Mouse (Mus musculus) common myeloid progenitor, adult 5-6 weeks (primary cell): ENCODE measurements around the gene Sema4c. TPM values are rescaled to one million over a fixed set of nuclear protein-coding genes. Genes with fewer than 3 reads are reported as not detected.
"Not testable (repeated sequence)": the region's sequence is repeated elsewhere in the genome, so short reads cannot be mapped to it uniquely, and the experiment has no call there.

ENCODE experiments used
- ATAC-seq: replicated peaks from 2 replicates; pipeline ENCODE4 v1.8.0; 2016; ENCODE audit warnings: low read depth, mild to moderate bottlenecking, moderate TSS enrichment, inconsistent platforms; ENCODE audit not compliant: poor library complexity, severe bottlenecking
- total RNA-seq: library from RNA; stranded (forward); fragments of 200-1000, 187-1606 nt; gene quantifications from 2 replicates; pipeline ENCODE4 v1.2.3, GENCODE M21; 2017

Gene Sema4c
- total RNA-seq, 1 experiment from 2014 or later, result 2.6 TPM

DNA sequence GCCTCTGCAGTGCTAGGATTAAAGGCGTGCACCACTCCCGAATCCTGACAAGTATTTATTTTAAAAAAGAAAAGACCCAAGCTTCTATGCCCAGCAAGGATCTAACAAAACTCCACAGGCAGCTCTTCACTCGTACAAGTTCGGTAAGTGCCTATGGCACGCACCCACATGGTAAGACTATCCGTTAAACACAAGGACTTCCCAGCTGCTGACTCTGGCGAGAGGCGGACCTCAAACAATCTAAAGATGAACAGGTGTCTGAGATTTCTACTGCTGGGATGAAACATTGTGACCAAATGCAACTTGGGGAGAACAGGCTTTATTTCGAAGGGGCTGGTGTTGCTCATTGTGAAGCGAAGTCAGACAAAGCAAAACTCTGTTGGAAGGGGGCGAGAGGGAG is 18.0 kb downstream of the Sema4c start:
- no peak for ATAC-seq

GRCm38 (mm10) chr1:36539186-36539585 is 19.0 kb downstream of the Sema4c start, which contains the start of gene Gm42417:
Gene Gm42417 (minus strand): TSS chr1:36539429.
- no peak for ATAC-seq

DNA sequence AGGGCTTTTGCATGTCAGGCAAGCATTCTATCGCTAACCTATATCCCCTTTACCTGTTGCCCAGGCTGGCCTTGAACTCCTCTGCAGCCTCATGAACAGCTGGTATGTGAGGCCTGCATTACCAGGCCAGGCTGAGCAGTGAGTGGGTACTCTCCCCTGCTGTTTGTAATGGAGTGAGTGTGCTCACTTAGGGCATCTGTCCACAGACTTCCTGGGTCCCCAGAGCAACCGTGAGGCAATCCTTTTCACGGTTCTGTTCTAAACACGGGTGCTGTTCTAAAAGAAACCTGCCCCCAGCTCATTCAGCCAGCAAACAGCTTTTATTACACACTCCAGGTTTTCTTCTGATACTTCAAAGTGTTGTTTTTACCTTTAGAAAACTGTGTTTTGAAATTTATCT is 19.4 kb downstream of the Sema4c start:
- ATAC-seq, result no peak

DNA sequence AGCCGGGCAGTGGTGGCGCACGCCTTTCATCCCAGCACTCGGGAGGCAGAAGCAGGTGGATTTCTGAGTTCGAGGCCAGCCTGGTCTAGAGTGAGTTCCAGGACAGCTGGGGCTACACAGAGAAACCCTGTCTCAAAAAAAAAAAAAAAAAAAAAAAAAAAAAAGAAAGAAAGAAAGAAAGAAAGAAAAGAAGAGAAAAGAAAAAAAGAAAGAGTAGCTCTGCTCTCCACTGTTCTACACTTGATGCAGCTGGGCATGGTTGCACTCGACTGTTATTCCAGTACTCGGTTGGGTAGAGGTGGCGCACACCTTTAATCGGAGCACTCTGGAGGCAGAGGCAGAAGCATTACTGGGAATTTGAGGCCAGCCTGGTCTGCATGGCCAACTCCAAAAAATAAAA is 21.4 kb downstream of the Sema4c start, which contains the start of gene Ankrd23:
Gene Ankrd23, minus strand, starts transcription at position 101 of the 400 bp plus-strand sequence.
- ATAC-seq, result not testable (repeated sequence)

DNA sequence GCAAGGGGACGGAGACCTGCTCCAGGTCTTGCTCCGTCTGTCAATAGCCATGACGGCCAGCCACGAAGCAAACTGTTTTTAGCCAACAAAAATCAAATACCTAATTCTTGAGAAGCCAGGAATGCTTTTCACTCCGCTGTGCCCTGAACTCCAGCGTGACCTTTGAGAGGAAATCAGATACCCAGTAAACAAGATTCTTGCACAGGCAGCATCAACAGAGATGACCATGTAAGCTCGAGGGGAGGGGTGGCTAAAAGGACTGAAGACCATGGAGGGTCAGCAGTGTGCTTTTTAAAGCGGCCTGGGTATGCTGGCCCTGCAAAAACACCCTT is 21.8 kb downstream of the Sema4c start:
- no peak for ATAC-seq

- ATAC-seq, result no peak
Observed at GRCm38 (mm10) chr1:36535477-36536396, 22.4 kb downstream of the Sema4c start.

- ATAC-seq, result peak; percentile 60
Observed at GRCm38 (mm10) chr1:36534595-36535058, 23.5 kb downstream of the Sema4c start.

GRCm38 (mm10) chr1:36533546-36533945 is 24.6 kb downstream of the Sema4c start:
- ATAC-seq, result no peak

GRCm38 (mm10) chr1:36531461-36531860 is 26.7 kb downstream of the Sema4c start:
- no peak for ATAC-seq

DNA sequence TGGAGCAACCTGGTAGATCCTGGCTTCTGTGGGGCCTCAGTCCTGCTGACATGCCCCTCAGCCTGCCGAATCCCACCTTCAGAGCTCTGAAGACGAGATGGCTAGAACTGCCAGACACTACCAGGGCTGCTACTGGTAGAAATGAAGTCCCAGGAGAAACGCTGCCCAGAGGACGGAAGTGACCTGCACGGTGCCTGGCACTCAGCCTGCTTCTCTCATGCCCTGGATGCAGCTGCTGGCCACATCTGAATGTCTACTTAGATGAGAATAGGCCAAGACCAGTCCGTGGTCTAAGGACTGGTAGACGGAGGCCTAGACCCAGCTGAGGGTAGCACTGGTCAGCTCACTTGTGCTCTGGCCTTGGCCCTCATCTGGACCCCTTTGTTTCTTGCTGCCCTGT is 27.2 kb downstream of the Sema4c start:
- ATAC-seq, result no peak

DNA sequence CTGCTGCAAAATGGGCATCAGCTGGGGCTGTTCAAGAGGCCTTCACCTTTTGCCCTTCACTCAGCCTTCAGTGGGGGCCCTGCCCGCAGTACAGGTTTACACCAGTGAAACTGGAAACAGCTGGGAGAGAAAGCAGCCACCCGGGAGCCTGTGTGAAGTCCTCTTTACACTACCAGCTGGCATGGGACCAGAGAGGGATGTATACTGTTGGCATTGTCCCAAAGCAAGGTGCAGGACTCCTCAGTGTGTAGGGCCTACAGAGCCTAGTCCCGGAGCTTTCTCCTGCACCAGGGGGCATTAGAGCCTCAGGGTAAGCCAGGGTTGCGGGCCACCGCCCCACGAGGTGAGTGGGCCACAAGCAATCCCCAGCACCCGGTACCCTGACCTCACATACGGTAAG is 27.7 kb downstream of the Sema4c start:
- ATAC-seq, result no peak

- no peak for ATAC-seq
Observed at GRCm38 (mm10) chr1:36529875-36530274, 28.3 kb downstream of the Sema4c start.

GRCm38 (mm10) chr1:36529274-36529673 is 28.9 kb downstream of the Sema4c start:
- ATAC-seq, result no peak

DNA sequence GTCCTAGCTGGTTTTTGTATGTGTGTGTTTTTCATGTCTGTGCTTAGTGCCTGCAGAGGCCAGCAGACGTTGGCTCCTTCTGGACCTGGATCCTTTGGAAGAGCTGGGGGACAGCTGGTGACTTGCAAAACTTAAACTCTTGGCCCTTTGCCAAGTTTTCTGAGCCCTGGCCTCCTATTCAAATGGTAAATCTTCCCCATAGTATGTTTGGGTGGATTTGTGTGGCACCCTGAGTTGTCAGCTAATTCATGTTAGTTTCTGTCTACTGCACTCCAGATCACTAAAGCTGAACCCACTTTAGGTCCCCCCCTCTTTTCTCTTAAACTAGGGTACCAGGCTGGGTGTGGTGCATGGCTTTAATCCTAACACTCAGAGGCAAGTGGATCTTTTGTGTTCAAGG is 29.8 kb downstream of the Sema4c start:
- ATAC-seq, result no peak

DNA sequence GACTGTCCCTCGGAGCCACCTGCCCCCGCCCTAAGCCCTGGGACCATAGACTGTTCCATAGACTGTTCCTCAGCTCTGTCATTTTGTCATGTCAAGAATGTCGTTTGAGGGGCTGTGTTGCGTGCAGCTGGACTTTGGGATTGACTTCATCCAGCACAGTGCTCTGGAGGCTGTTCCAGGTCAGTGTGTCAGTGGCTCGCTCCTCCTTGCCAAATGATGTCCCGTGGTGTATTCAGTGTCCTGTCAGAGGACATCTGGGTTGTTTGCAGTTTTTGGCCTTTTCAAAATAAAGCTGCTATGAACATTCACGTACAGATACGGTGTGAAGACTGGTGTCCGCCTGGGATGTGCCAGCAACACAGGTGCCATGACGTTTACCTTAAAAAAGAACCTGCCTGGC is 31.2 kb downstream of the Sema4c start:
- ATAC-seq, result no peak

GRCm38 (mm10) chr1:36525774-36526173 is 32.4 kb downstream of the Sema4c start:
- no peak for ATAC-seq

DNA sequence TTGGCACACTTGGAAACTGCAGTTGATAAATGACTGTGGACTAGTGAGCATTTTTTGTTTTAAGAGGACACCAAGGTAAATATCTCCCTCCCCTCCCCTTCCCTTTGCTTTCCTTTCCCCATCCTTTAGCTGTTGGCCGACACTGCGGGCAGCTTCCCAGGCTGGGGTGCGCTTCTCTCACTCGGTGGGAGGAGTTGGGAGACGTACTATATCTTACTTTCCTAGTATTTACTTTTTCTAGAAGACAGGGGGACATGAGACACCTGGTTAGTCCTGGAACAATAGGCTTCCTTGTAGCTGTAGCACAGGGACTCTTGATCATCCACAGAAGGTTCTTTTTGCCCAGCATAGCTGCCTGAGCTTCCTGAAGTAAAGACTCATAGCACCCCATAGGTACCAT is 34.1 kb downstream of the Sema4c start:
- ATAC-seq, result no peak

- no peak for ATAC-seq
Observed at GRCm38 (mm10) chr1:36523332-36524013, 34.7 kb downstream of the Sema4c start.

- no peak for ATAC-seq
Observed at GRCm38 (mm10) chr1:36522210-36522609, 35.9 kb downstream of the Sema4c start.

DNA sequence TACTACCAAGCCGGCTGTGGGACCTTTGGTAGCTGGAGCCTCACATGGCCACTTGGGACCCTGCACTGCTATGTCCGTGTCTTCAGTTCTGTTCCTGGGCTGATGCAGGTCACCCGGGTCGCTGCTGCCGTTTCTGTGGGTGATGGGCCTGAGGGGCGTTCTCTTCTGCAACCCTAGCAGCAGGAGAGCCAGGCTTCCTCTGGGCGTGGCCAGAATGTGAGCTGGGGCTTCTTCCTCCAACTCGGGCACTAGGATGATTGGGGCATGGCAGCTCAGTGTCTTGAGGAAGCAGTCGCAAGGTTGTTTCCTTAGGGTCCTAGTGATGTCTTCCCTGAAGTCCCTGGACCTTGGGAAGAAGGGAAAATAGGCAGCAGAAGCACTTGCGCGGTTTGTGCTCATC is 38.5 kb downstream of the Sema4c start:
- no peak for ATAC-seq

DNA sequence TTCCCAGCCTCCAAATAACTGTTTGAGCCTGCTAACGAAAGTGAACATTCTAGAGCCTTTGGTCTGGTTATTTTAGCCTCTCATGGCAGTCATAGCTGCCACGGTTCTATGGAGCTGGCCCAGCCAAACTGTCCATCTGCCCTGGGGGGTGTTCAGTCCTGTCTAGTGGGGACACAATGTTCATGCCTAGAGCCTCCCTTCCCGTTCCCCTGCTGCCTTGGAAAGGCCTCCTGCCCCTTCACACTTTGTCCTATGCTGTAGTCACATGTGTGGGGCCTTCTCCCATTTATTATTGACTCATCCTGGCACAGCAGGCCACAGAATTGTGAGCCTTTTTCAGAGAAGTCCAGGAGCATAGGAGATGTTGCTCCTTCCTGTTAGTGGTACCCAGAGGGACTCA is 39.9 kb downstream of the Sema4c start:
- ATAC-seq, result no peak
